Mouse (Mus musculus): ENCODE measurements around the gene Pacs2. TPM values are rescaled to one million over a fixed set of nuclear protein-coding genes. Genes with fewer than 3 reads are reported as not detected.

The Pacs2 gene
- total and polyA plus RNA-seq, 2 experiments from 2014 or later, result 23.2 to 116 TPM

DNA sequence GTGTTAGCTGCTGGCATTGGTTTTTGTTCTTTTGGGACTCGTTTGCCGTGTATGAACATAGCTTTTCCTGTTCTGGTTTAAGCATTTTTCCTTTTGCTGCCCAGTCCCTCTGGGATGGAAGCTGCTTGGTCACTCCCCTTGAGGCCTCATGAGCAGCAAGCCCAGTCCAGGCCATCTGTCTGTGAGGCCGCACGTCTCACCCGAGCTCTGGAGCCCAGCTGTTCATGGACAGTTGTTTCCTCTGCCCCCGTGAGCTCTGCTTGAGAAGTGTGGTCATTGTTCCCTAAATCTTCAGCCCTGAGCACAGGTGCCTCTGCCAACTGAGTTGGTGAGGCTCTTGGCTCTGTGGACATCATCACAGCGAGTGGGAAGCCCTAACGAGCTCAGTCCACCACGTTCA is 14.6 kb downstream of the Pacs2 start:
- no peaks in the 10 kb centered on the region for H3K27me3 ChIP-seq (ENCODE audit: insufficient read depth, low read length)
- DNase-seq, result no peak
- H3K4me1 ChIP-seq (ENCODE audit: insufficient read depth), result no peaks in the 10 kb centered on the region; the same call in 1 of the 2 replicates
- no peak for ATAC-seq
- H3K9me3 ChIP-seq (ENCODE audit: low read length), result no peaks in the 10 kb centered on the region
- H3K36me3 ChIP-seq (ENCODE audit: insufficient read depth), result peaks cover 11% of the 10 kb centered on the region
- H3K4me3 ChIP-seq (ENCODE audit: low read depth, low read length), result no peak overlapping the region
- H3K9ac ChIP-seq, result no peak overlapping the region
- H3K27ac ChIP-seq (ENCODE audit: low read depth, low read length), result 0 out of 2 replicates have a peak overlapping the region, but pooled peaks have one; percentile 23
- TF ChIP-seq CTCF (IDR thresholded peaks at IDR 0.05; ENCODE audit: low read depth), result no peak
- WGBS, result 46% methylated on average over 9 of the region's 9 CpGs
- no peak overlapping the region for H3K4me2 ChIP-seq (ENCODE audit: low read depth)

DNA sequence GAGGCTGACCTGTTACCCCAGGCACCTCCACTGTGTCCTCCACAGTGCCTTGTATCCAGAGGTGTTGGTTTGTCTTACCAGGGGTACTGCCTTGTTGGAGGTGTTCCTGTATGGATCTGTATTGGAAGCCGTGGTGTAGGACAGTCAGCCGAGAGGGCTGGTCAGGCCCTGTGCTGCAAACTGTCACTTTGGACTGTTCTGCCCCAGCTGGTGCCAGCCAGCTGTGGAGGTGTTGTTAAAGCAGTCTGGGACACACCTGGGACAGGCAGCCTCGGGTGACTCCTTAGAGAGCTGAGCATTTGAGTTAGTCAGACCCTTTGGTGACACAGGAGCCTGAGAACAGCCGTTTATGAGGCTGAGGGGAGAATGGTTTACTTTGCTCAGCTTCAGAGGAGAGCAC is 15.7 kb downstream of the Pacs2 start:
- Histone ChIP-seq H3K4me3 (ENCODE audit: low read depth, low read length) (no peak overlapping the region), H3K27ac (ENCODE audit: low read depth, low read length) (no peak overlapping the region), H3K9me3 (ENCODE audit: low read length) (no peaks in the 10 kb centered on the region), H3K4me2 (ENCODE audit: low read depth) (no peak overlapping the region), H3K27me3 (ENCODE audit: insufficient read depth, low read length) (no peaks in the 10 kb centered on the region), H3K36me3 (ENCODE audit: insufficient read depth) (peaks cover 5% of the 10 kb centered on the region), H3K4me1 (ENCODE audit: insufficient read depth) (no peaks in the 10 kb centered on the region; the same call in 1 of the 2 replicates), H3K9ac (no peak overlapping the region)
- 84% methylated on average over 4 of the region's 4 CpGs for WGBS
- no peak for DNase-seq
- no peak for ATAC-seq
- no peak for TF ChIP-seq CTCF (IDR thresholded peaks at IDR 0.05; ENCODE audit: low read depth)

DNA sequence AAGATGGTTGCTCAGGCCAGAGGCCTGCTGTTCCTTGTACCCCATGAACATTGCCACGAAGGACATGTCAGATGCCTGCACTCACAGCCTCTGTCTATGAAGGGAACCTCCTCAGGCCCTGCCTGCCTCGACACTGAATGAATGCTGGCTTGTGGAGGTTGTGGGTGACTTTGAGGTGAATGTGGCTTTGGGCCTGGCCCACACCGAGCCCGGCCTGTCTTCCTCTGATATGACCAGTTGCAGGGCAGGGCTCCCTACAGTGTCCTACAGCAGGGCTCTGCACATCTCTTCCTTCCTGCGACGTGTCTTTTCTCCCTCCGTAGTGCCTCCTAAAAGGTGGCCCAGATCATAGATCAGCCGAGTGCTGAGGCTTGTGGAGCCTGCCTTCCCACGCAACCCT is 16.7 kb downstream of the Pacs2 start:
- TF ChIP-seq CTCF (IDR thresholded peaks at IDR 0.05; ENCODE audit: low read depth), result no peak
- H3K36me3 ChIP-seq (ENCODE audit: insufficient read depth), result peaks cover 5% of the 10 kb centered on the region; the same call in 1 of the 2 replicates
- 90% methylated on average over 9 of the region's 9 CpGs for WGBS
- no peak overlapping the region for H3K27ac ChIP-seq (ENCODE audit: low read depth, low read length)
- H3K4me3 ChIP-seq (ENCODE audit: low read depth, low read length), result no peak overlapping the region
- no peaks in the 10 kb centered on the region; the same call in 1 of the 2 replicates for H3K4me1 ChIP-seq (ENCODE audit: insufficient read depth)
- ATAC-seq (no peak), DNase-seq (no peak)
- H3K9ac ChIP-seq, result no peak overlapping the region
- no peaks in the 10 kb centered on the region for H3K9me3 ChIP-seq (ENCODE audit: low read length)
- no peaks in the 10 kb centered on the region for H3K27me3 ChIP-seq (ENCODE audit: insufficient read depth, low read length)
- no peak overlapping the region for H3K4me2 ChIP-seq (ENCODE audit: low read depth)

DNA sequence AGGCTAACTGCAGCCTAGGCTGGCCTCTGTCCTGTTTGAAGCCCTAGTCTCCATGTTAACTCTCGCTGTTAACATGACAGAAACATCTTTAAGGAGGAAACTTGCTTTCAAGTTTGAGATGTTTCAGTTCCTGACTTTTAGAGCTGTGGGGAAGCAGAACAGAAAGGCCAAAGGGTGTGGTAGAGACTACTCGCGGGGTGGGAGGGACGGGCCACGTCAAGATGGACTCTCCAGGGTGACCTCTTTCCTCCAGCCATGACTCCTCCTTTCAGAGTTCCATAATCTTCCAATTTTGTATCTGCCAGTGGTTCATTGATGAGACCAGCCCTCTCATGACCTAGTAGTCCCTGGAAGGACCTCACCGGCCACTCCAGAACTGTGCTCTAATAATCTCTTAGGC is 17.1 kb downstream of the Pacs2 start:
- Histone ChIP-seq H3K27ac (ENCODE audit: low read depth, low read length) (no peak overlapping the region), H3K36me3 (ENCODE audit: insufficient read depth) (peaks cover 5% of the 10 kb centered on the region; the same call in 1 of the 2 replicates), H3K4me3 (ENCODE audit: low read depth, low read length) (no peak overlapping the region), H3K4me2 (ENCODE audit: low read depth) (no peak overlapping the region), H3K4me1 (ENCODE audit: insufficient read depth) (no peaks in the 10 kb centered on the region; the same call in 1 of the 2 replicates), H3K27me3 (ENCODE audit: insufficient read depth, low read length) (no peaks in the 10 kb centered on the region), H3K9ac (no peak overlapping the region), H3K9me3 (ENCODE audit: low read length) (no peaks in the 10 kb centered on the region)
- TF ChIP-seq CTCF (IDR thresholded peaks at IDR 0.05; ENCODE audit: low read depth), result no peak
- no peak for ATAC-seq
- no peak for DNase-seq
- WGBS, result 87% methylated on average over 6 of the region's 6 CpGs

DNA sequence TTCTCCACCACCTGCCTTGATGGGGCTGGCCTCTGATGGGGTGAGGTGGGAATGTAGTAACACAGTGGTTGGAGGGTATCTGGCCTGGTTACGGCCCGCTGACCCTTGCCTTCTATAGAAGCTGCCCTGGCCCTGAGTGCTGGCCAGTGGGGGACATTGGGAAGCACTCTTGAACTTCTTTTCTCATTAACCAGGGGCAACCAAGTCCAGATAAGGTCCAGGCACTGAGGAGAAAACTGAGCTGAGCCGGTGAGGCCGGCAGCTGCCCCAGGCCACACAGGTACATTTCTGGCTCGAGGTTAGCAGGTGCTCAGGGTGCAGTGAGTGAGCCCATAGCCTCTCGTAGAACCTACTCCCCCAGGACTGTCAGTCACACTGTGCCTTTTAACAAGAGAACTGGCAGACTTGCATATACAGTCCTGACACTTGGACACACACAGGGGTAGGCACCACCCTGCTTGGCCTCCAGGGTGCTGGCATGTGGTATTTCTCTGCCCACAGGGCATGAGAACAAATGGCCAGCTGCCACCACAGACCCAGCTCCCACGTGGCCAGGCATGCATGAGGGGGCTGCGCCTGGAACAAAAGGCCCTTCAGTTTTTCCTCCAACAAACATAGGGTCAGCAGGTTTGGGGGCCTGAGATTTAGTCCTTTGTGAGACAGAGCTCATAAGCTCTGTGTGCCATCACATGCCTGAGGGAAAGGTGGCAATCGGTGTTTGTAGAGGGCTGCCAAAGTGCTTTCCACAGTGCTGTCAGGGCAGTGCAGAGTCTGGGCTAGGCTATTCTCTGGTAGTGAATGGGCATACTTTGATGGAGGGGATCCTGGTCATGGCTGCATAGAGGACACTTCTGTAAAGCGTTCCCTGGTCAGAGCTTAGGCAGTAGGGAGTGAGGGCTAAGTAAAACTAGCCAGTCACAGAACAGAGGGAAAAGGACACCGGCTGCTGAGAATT is 18.3 kb downstream of the Pacs2 start:
- H3K9ac ChIP-seq, result no peak overlapping the region
- H3K9me3 ChIP-seq (ENCODE audit: low read length), result no peaks in the 10 kb centered on the region
- H3K4me1 ChIP-seq (ENCODE audit: insufficient read depth), result no peaks in the 10 kb centered on the region; the same call in 1 of the 2 replicates
- 47% methylated on average over 11 of the region's 11 CpGs for WGBS
- peak; percentile 18; the same call in 1 of the 2 replicates for TF ChIP-seq CTCF (IDR thresholded peaks at IDR 0.05; ENCODE audit: low read depth)
- H3K27me3 ChIP-seq (ENCODE audit: insufficient read depth, low read length), result no peaks in the 10 kb centered on the region
- DNase-seq (peak; percentile 34), ATAC-seq (peak; percentile 84)
- H3K4me2 ChIP-seq (ENCODE audit: low read depth), result no peak overlapping the region
- no peak overlapping the region for H3K4me3 ChIP-seq (ENCODE audit: low read depth, low read length)
- no peak overlapping the region for H3K27ac ChIP-seq (ENCODE audit: low read depth, low read length)
- no peaks in the 10 kb centered on the region for H3K36me3 ChIP-seq (ENCODE audit: insufficient read depth)

DNA sequence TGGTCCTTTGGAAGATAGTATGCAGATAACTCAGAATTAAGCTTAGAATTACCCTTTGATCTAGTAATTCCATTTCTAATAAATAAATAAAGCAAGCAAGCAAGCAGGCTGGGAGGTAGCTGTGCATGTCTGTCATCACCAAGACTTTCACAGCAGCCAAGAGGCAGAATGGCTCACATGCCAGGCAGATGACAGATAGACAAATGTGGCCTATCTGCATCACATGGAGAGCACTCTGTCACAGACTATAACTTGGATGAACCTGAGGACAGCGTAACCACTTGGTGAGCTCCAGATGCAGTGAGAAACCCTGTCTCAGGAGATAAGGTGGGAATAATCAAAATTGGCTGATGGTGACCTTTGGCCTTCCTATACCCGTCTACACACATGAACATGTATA is 20.8 kb downstream of the Pacs2 start:
- Histone ChIP-seq H3K4me2 (ENCODE audit: low read depth) (no peak overlapping the region), H3K36me3 (ENCODE audit: insufficient read depth) (no peaks in the 10 kb centered on the region), H3K27ac (ENCODE audit: low read depth, low read length) (no peak overlapping the region), H3K4me3 (ENCODE audit: low read depth, low read length) (no peak overlapping the region), H3K27me3 (ENCODE audit: insufficient read depth, low read length) (no peaks in the 10 kb centered on the region), H3K4me1 (ENCODE audit: insufficient read depth) (no peaks in the 10 kb centered on the region), H3K9me3 (ENCODE audit: low read length) (no peaks in the 10 kb centered on the region), H3K9ac (no peak overlapping the region)
- DNase-seq (no peak), ATAC-seq (no peak)
- TF ChIP-seq CTCF (IDR thresholded peaks at IDR 0.05; ENCODE audit: low read depth), result no peak
- 81% methylated on average over 2 of the region's 2 CpGs for WGBS

DNA sequence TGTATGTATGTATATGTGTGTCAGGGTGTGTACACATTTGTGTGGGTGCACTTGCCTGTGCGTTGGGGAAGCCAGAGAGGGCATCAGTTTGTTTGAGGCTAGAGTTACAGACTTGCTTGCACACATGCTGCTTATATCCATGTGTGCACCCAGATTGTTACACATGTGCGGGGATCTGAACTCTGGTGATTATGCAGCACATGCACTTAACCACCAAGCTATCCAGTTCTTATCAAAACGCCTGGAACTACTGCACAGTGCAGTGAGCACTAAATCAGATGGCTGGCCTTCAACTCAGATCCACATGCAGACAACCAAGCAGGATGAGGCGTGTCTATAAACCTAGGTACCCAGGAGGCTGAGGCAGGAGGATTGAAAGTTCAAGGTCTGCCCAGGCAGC is 22.7 kb downstream of the Pacs2 start:
- peaks cover 8% of the 10 kb centered on the region; the same call in 1 of the 2 replicates for H3K4me1 ChIP-seq (ENCODE audit: insufficient read depth)
- H3K4me3 ChIP-seq (ENCODE audit: low read depth, low read length), result no peak overlapping the region
- no peak overlapping the region for H3K9ac ChIP-seq
- ATAC-seq, result no peak
- no peak overlapping the region for H3K4me2 ChIP-seq (ENCODE audit: low read depth)
- H3K9me3 ChIP-seq (ENCODE audit: low read length), result no peaks in the 10 kb centered on the region
- no peaks in the 10 kb centered on the region for H3K27me3 ChIP-seq (ENCODE audit: insufficient read depth, low read length)
- WGBS, result 90% methylated on average over 4 of the region's 4 CpGs
- H3K36me3 ChIP-seq (ENCODE audit: insufficient read depth), result no peaks in the 10 kb centered on the region
- no peak for DNase-seq
- H3K27ac ChIP-seq (ENCODE audit: low read depth, low read length), result no peak overlapping the region
- TF ChIP-seq CTCF (IDR thresholded peaks at IDR 0.05; ENCODE audit: low read depth), result no peak
